Mouse (Mus musculus): Measurements from ENCODE around the gene Mthfd2.

The Mthfd2 gene

GRCm38 (mm10) chr6:83341387-83341786, 15.7 kb upstream of the Mthfd2 start:
- no peak for DNase-seq (ENCODE audit: low read depth, low spot score)

GRCm38 (mm10) chr6:83327591-83328190, 2.0 kb upstream of the Mthfd2 start:
- no peak for DNase-seq (ENCODE audit: low read depth, low spot score)

GRCm38 (mm10) chr6:83326761-83327160, 1.1 kb upstream of the Mthfd2 start:
- no peak for DNase-seq (ENCODE audit: low read depth, low spot score)

- DNase-seq (ENCODE audit: low read depth, low spot score): no peak
Observed at GRCm38 (mm10) chr6:83326394-83326736, 657 bp upstream of the Mthfd2 start.

GRCm38 (mm10) chr6:83323652-83324419, 1.9 kb downstream of the Mthfd2 start:
- DNase-seq (ENCODE audit: low read depth, low spot score): no peak

- no peak for DNase-seq (ENCODE audit: low read depth, low spot score)
Observed at GRCm38 (mm10) chr6:83322794-83323193, 2.9 kb downstream of the Mthfd2 start.

GRCm38 (mm10) chr6:83321927-83322326, 3.8 kb downstream of the Mthfd2 start:
- no peak for DNase-seq (ENCODE audit: low read depth, low spot score)

GRCm38 (mm10) chr6:83317108-83317741, 8.5 kb downstream of the Mthfd2 start:
- DNase-seq (ENCODE audit: low read depth, low spot score): peak; percentile 74

- DNase-seq (ENCODE audit: low read depth, low spot score): peak; percentile 45
Observed at GRCm38 (mm10) chr6:83316022-83316421, 9.7 kb downstream of the Mthfd2 start.

- no peak for DNase-seq (ENCODE audit: low read depth, low spot score)
Observed at GRCm38 (mm10) chr6:83315293-83315692, 10.4 kb downstream of the Mthfd2 start.

GRCm38 (mm10) chr6:83312514-83312913, 13.2 kb downstream of the Mthfd2 start:
- DNase-seq (ENCODE audit: low read depth, low spot score): no peak

GRCm38 (mm10) chr6:83312021-83312420, 13.7 kb downstream of the Mthfd2 start:
- DNase-seq (ENCODE audit: low read depth, low spot score): no peak

- DNase-seq (ENCODE audit: low read depth, low spot score): no peak
Observed at GRCm38 (mm10) chr6:83311206-83311605, 14.5 kb downstream of the Mthfd2 start.

GRCm38 (mm10) chr6:83309017-83309416, 16.7 kb downstream of the Mthfd2 start:
- DNase-seq (ENCODE audit: low read depth, low spot score): no peak

GRCm38 (mm10) chr6:83302264-83302663, 23.4 kb downstream of the Mthfd2 start:
- no peak for DNase-seq (ENCODE audit: low read depth, low spot score)

- DNase-seq (ENCODE audit: low read depth, low spot score): no peak
Observed at GRCm38 (mm10) chr6:83301294-83301693, 24.4 kb downstream of the Mthfd2 start.

GRCm38 (mm10) chr6:83300447-83301229, 25.1 kb downstream of the Mthfd2 start:
- no peak for DNase-seq (ENCODE audit: low read depth, low spot score)

GRCm38 (mm10) chr6:83280256-83280955, 45.3 kb downstream of the Mthfd2 start:
- DNase-seq (ENCODE audit: low read depth, low spot score): no peak

GRCm38 (mm10) chr6:83278881-83279280, 46.8 kb downstream of the Mthfd2 start:
- DNase-seq (ENCODE audit: low read depth, low spot score): no peak

GRCm38 (mm10) chr6:83277151-83277550, 48.6 kb downstream of the Mthfd2 start:
- no peak for DNase-seq (ENCODE audit: low read depth, low spot score)

- DNase-seq (ENCODE audit: low read depth, low spot score): no peak
Observed at GRCm38 (mm10) chr6:83273733-83274132, 52.0 kb downstream of the Mthfd2 start.

All from embryo, embryonic 11.5 days (tissue).